Mouse (Mus musculus) heart, adult 2 months (tissue): Measurements from ENCODE around the gene Gm20075.

Source experiments
- CTCF ChIP-seq: fragments of 200-600 bp; IDR thresholded peaks from 2 replicates; pipeline ENCODE4 v1.8.1; 2022; ENCODE audit warnings: antibody characterized with exemption, mild to moderate bottlenecking, moderate library complexity
- EP300 ChIP-seq: fragments of 200-500 bp; IDR thresholded peaks from 2 replicates; pipeline ENCODE4 v1.6.1; 2011; ENCODE audit warnings: low read depth, low read length, control low read depth; ENCODE audit not compliant: insufficient read depth
- POLR2A ChIP-seq: fragments of 200-500 bp; IDR thresholded peaks from 2 replicates; pipeline ENCODE4 v1.6.1; 2011; ENCODE audit warnings: mild to moderate bottlenecking, low read depth, low read length, control low read depth; ENCODE audit not compliant: insufficient read depth

DNA sequence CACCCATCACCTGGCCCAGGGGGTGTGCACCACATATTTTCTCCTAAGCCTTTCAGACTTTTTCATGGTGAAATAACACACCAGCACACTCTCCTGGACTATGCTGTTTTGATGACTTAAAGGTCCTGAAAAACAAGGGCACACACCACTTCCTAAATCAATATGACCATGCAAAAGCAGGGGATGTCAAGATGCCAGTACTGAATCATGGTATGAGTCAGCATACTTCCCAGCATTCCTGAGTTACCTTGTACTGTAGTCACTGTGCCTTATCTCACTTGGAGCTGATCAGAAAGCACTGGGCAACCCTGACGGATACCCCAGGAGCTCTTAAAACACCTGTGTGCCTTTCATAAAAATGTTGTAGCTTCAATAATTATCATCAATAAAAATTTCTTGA is 41.6 kb downstream of the Gm20075 start:
- TF ChIP-seq CTCF (no peak), POLR2A (no peak), EP300 (no peak)
